Mouse (Mus musculus) embryonic facial prominence, embryonic 10.5 days (tissue): ENCODE measurements around the gene Olfr1367. TPM values are rescaled to one million over a fixed set of nuclear protein-coding genes. Genes with fewer than 3 reads are reported as not detected.

Experiments used
- microRNA-seq: library from miRNA; unstranded; fragments of <30 nt; microRNA quantifications from one replicate; pipeline ENCODE4, GENCODE M21; 2017
- polyA plus RNA-seq: library from polyadenylated mRNA; unstranded; fragments of >200 nt; fragmentation: Nextera tagmentation; extraction: Ambion mirVana; gene quantifications from 2 replicates; pipeline ENCODE4 v1.2.1, GENCODE M21; 2016

Gene Olfr1367
- polyA plus RNA-seq, 1 experiment from 2014 or later = not detected

Small RNA genes within 50 kb of the gene (microRNA-seq; reads per million reads assigned to microRNA genes)
- not detected for gene Mir6942

Other genes starting within 250 kb of the Olfr1367 start
- 0.04 and 0.09 TPM in 2 replicates for gene Olfr1369-ps1, start 235.4 kb upstream of the Olfr1367 start, polyA plus RNA-seq
- not detected in 2 replicates for gene Olfr263, start 217.3 kb upstream of the Olfr1367 start, polyA plus RNA-seq
- not detected in 2 replicates for gene Olfr1368, start 201.0 kb upstream of the Olfr1367 start, polyA plus RNA-seq
- 180 and 191 TPM in 2 replicates for gene Trim27, start 167.5 kb upstream of the Olfr1367 start, polyA plus RNA-seq
- not detected in 2 replicates for gene Gpx5, start 54.2 kb upstream of the Olfr1367 start, polyA plus RNA-seq
- gene Gpx6, start 34.8 kb upstream of the Olfr1367 start, polyA plus RNA-seq = 0.24 and 0.36 TPM in 2 replicates
- 19.3 and 20.4 TPM in 2 replicates for gene Zscan12, start 15.9 kb downstream of the Olfr1367 start, polyA plus RNA-seq
- 91.5 and 91.9 TPM in 2 replicates for gene Zkscan3, start 55.8 kb downstream of the Olfr1367 start, polyA plus RNA-seq
- 4.2 and 4.9 TPM in 2 replicates for gene Pgbd1, start 94.1 kb downstream of the Olfr1367 start, polyA plus RNA-seq
- 29.4 and 29.9 TPM in 2 replicates for gene Zscan26, start 106.8 kb downstream of the Olfr1367 start, polyA plus RNA-seq
- gene Nkapl, start 121.6 kb downstream of the Olfr1367 start, polyA plus RNA-seq = 1.3 and 2.0 TPM in 2 replicates
- gene Zkscan4, start 132.0 kb downstream of the Olfr1367 start, polyA plus RNA-seq = 3.0 and 3.5 TPM in 2 replicates
- gene Gm10065, start 132.5 kb downstream of the Olfr1367 start, polyA plus RNA-seq = not detected in 2 replicates
- 0.63 TPM in 1 of 2 replicates, not detected in the other for gene AK157302, start 148.3 kb downstream of the Olfr1367 start, polyA plus RNA-seq
- 4.3 and 5.3 TPM in 2 replicates for gene Gm11273, start 154.5 kb downstream of the Olfr1367 start, polyA plus RNA-seq
- 7.6 and 7.8 TPM in 2 replicates for gene Zkscan8, start 184.2 kb downstream of the Olfr1367 start, polyA plus RNA-seq
- gene Olfr1366, start 195.9 kb downstream of the Olfr1367 start, polyA plus RNA-seq = 0.11 and 0.21 TPM in 2 replicates
- not detected in 2 replicates for gene Olfr1535, start 213.0 kb downstream of the Olfr1367 start, polyA plus RNA-seq
- gene Olfr1364, start 234.8 kb downstream of the Olfr1367 start, polyA plus RNA-seq = not detected in 2 replicates